Mouse (Mus musculus) liver, embryonic 13.5 days (tissue): ENCODE measurements around the gene Mboat2. TPM values are rescaled to one million over a fixed set of nuclear protein-coding genes. Genes with fewer than 3 reads are reported as not detected.

Experiments
- ATAC-seq: fragments of 200-750 bp; cut with Nextera tagmentation; 2 replicates; pipeline ENCODE4 v1.8.0; 2017; ENCODE audit warnings: low read depth, mild to moderate bottlenecking, moderate number of reproducible peaks, moderate library complexity
- DNase-seq: peaks from one replicate; pipeline ENCODE4 v3.0.0; 2022
- H3K27ac ChIP-seq: fragments of 300-500 bp; sonication (generic); 2 replicates; pipeline ENCODE4 v1.5.1; 2015; ENCODE audit warnings: moderate library complexity, mild to moderate bottlenecking, inconsistent platforms
- H3K27me3 ChIP-seq: fragments of 300-500 bp; sonication (generic); 2 replicates; pipeline ENCODE4 v1.6.1; 2015; ENCODE audit warnings: mild to moderate bottlenecking, inconsistent platforms
- H3K36me3 ChIP-seq: fragments of 300-500 bp; sonication (generic); 2 replicates; pipeline ENCODE4 v1.6.1; 2015; ENCODE audit warnings: mild to moderate bottlenecking, inconsistent platforms
- H3K4me1 ChIP-seq: fragments of 300-500 bp; sonication (generic); replicated peaks from 2 replicates; pipeline ENCODE4 v1.6.1; 2015; ENCODE audit warnings: inconsistent platforms
- H3K4me2 ChIP-seq: fragments of 300-500 bp; sonication (generic); 2 replicates; pipeline ENCODE4 v1.6.1; 2015; ENCODE audit warnings: inconsistent platforms, mild to moderate bottlenecking, moderate library complexity
- H3K4me3 ChIP-seq: fragments of 300-500 bp; sonication (generic); replicated peaks from 2 replicates; pipeline ENCODE4 v1.5.1; 2015; ENCODE audit warnings: mild to moderate bottlenecking, inconsistent platforms
- H3K9ac ChIP-seq: fragments of 300-500 bp; sonication (generic); 2 replicates; pipeline ENCODE4 v1.6.1; 2015; ENCODE audit warnings: mild to moderate bottlenecking, inconsistent platforms
- H3K9me3 ChIP-seq: fragments of 300-500 bp; sonication (generic); replicated peaks from 2 replicates; pipeline ENCODE4 v1.6.1; 2016; ENCODE audit warnings: inconsistent platforms
- WGBS: fragments of 180-500 bp; shearing (Covaris S2); methylation state at CpG from one replicate; pipeline ENCODE4 v1.1.7; 2015; ENCODE audit not compliant: insufficient replicate concordance; 5-methylcytosine and 5-hydroxymethylcytosine counted together
- polyA plus RNA-seq: library from polyadenylated mRNA; unstranded; fragments of >200 nt; fragmentation: Nextera tagmentation; extraction: Ambion mirVana; gene quantifications from 2 replicates; pipeline ENCODE4 v1.2.1, GENCODE M21; 2015

The Mboat2 gene
- polyA plus RNA-seq, 1 experiment from 2014 or later: 5.3 TPM

GRCm38 (mm10) chr12:24902736-24903135 lies 72.1 kb downstream of the Mboat2 start:
- H3K4me1 ChIP-seq: 0 out of 2 replicates have a peak, but pooled peaks cover 5% of the 10 kb centered on the region
- H3K27ac ChIP-seq: no peak overlapping the region
- H3K27me3 ChIP-seq: no peaks in the 10 kb centered on the region
- WGBS: 88% methylated on average over 5 of the region's 5 CpGs
- ATAC-seq: no peak
- no peaks in the 10 kb centered on the region for H3K36me3 ChIP-seq
- DNase-seq: no peak
- H3K4me2 ChIP-seq: no peak overlapping the region
- no peak overlapping the region for H3K9ac ChIP-seq
- no peak overlapping the region for H3K4me3 ChIP-seq
- no peaks in the 10 kb centered on the region for H3K9me3 ChIP-seq

GRCm38 (mm10) chr12:24907894-24908293 lies 77.2 kb downstream of the Mboat2 start:
- Histone ChIP-seq H3K4me2 (no peak overlapping the region), H3K9ac (no peak overlapping the region), H3K4me1 (no peaks in the 10 kb centered on the region), H3K9me3 (no peaks in the 10 kb centered on the region), H3K36me3 (no peaks in the 10 kb centered on the region), H3K4me3 (no peak overlapping the region), H3K27ac (no peak overlapping the region), H3K27me3 (no peaks in the 10 kb centered on the region)
- no peak for DNase-seq
- ATAC-seq: 0 out of 2 replicates have a peak, but pooled peaks have one; percentile 29
- WGBS: 64% methylated on average over 2 of the region's 2 CpGs

GRCm38 (mm10) chr12:24909679-24910078 lies 79.0 kb downstream of the Mboat2 start:
- H3K9ac ChIP-seq: no peak overlapping the region
- H3K4me1 ChIP-seq: no peaks in the 10 kb centered on the region
- no peak for ATAC-seq
- H3K36me3 ChIP-seq: no peaks in the 10 kb centered on the region
- H3K27ac ChIP-seq: no peak overlapping the region
- no peak overlapping the region for H3K4me3 ChIP-seq
- no peaks in the 10 kb centered on the region for H3K27me3 ChIP-seq
- 88% methylated on average over 7 of the region's 7 CpGs for WGBS
- no peak for DNase-seq
- H3K4me2 ChIP-seq: no peak overlapping the region
- H3K9me3 ChIP-seq: no peaks in the 10 kb centered on the region

- H3K27ac ChIP-seq: no peak overlapping the region
- H3K9ac ChIP-seq: no peak overlapping the region
- H3K9me3 ChIP-seq: no peaks in the 10 kb centered on the region
- no peaks in the 10 kb centered on the region for H3K27me3 ChIP-seq
- ATAC-seq (no peak), DNase-seq (no peak)
- 0 out of 2 replicates have a peak, but pooled peaks cover 4% of the 10 kb centered on the region for H3K4me1 ChIP-seq
- no peak overlapping the region for H3K4me3 ChIP-seq
- WGBS: 58% methylated on average over 6 of the region's 6 CpGs
- H3K4me2 ChIP-seq: no peak overlapping the region
- no peaks in the 10 kb centered on the region for H3K36me3 ChIP-seq
Measured at GRCm38 (mm10) chr12:24912174-24912573, 81.5 kb downstream of the Mboat2 start.

- Histone ChIP-seq H3K36me3 (no peaks in the 10 kb centered on the region), H3K4me3 (no peak overlapping the region), H3K4me1 (0 out of 2 replicates have a peak, but pooled peaks cover 4% of the 10 kb centered on the region), H3K27me3 (no peaks in the 10 kb centered on the region), H3K4me2 (no peak overlapping the region), H3K27ac (no peak overlapping the region), H3K9ac (no peak overlapping the region), H3K9me3 (no peaks in the 10 kb centered on the region)
- 50% methylated on average over 1 of the region's 1 CpGs for WGBS
- no peak for ATAC-seq
- no peak for DNase-seq
Measured at GRCm38 (mm10) chr12:24912876-24913275, 82.2 kb downstream of the Mboat2 start.

GRCm38 (mm10) chr12:24918575-24919262 lies 88.0 kb downstream of the Mboat2 start:
- ATAC-seq (no peak), DNase-seq (no peak)
- 79% methylated on average over 12 of the region's 12 CpGs for WGBS
- no peak overlapping the region for H3K9ac ChIP-seq
- H3K4me1 ChIP-seq: peaks cover 13% of the 10 kb centered on the region
- no peak overlapping the region for H3K27ac ChIP-seq
- H3K4me2 ChIP-seq: no peak overlapping the region
- H3K36me3 ChIP-seq: no peaks in the 10 kb centered on the region
- H3K27me3 ChIP-seq: no peaks in the 10 kb centered on the region
- no peaks in the 10 kb centered on the region for H3K9me3 ChIP-seq
- no peak overlapping the region for H3K4me3 ChIP-seq

GRCm38 (mm10) chr12:24920861-24921260 lies 90.2 kb downstream of the Mboat2 start:
- Histone ChIP-seq H3K9me3 (no peaks in the 10 kb centered on the region), H3K4me1 (peaks cover 21% of the 10 kb centered on the region), H3K4me2 (no peak overlapping the region), H3K27me3 (0 out of 2 replicates have a peak, but pooled peaks cover 5% of the 10 kb centered on the region), H3K4me3 (no peak overlapping the region), H3K27ac (no peak overlapping the region), H3K36me3 (no peaks in the 10 kb centered on the region), H3K9ac (no peak overlapping the region)
- no peak for DNase-seq
- WGBS: 28% methylated on average over 1 of the region's 1 CpGs
- 0 out of 2 replicates have a peak, but pooled peaks have one; percentile 41 for ATAC-seq

GRCm38 (mm10) chr12:24924003-24924402 lies 93.3 kb downstream of the Mboat2 start:
- 25% methylated on average over 4 of the region's 4 CpGs for WGBS

GRCm38 (mm10) chr12:24925276-24925675 lies 94.6 kb downstream of the Mboat2 start:
- Histone ChIP-seq H3K27me3 (0 out of 2 replicates have a peak, but pooled peaks cover 5% of the 10 kb centered on the region), H3K4me2 (no peak overlapping the region), H3K4me3 (no peak overlapping the region), H3K9ac (no peak overlapping the region), H3K9me3 (no peaks in the 10 kb centered on the region), H3K27ac (no peak overlapping the region), H3K36me3 (no peaks in the 10 kb centered on the region), H3K4me1 (peaks cover 34% of the 10 kb centered on the region)
- no peak for ATAC-seq
- WGBS: 74% methylated on average over 5 of the region's 5 CpGs
- DNase-seq: no peak

More at GRCm38 (mm10) chr12:24924003-24924402, 93.3 kb downstream of the Mboat2 start:
- Histone ChIP-seq H3K4me3 (no peak overlapping the region), H3K4me2 (no peak overlapping the region), H3K27ac (no peak overlapping the region), H3K27me3 (0 out of 2 replicates have a peak, but pooled peaks cover 5% of the 10 kb centered on the region), H3K9me3 (no peaks in the 10 kb centered on the region), H3K4me1 (peaks cover 29% of the 10 kb centered on the region), H3K36me3 (no peaks in the 10 kb centered on the region), H3K9ac (no peak overlapping the region)
- ATAC-seq (peak; percentile 73), DNase-seq (no peak)

GRCm38 (mm10) chr12:24925684-24926083 lies 95.0 kb downstream of the Mboat2 start:
- H3K4me3 ChIP-seq: no peak overlapping the region
- DNase-seq (no peak), ATAC-seq (no peak)
- no peaks in the 10 kb centered on the region for H3K9me3 ChIP-seq
- peaks cover 35% of the 10 kb centered on the region for H3K4me1 ChIP-seq
- no peak overlapping the region for H3K9ac ChIP-seq
- 59% methylated on average over 4 of the region's 4 CpGs for WGBS
- H3K4me2 ChIP-seq: no peak overlapping the region
- H3K27me3 ChIP-seq: 0 out of 2 replicates have a peak, but pooled peaks cover 5% of the 10 kb centered on the region
- no peaks in the 10 kb centered on the region for H3K36me3 ChIP-seq
- H3K27ac ChIP-seq: no peak overlapping the region

- Histone ChIP-seq H3K27ac (no peak overlapping the region), H3K27me3 (0 out of 2 replicates have a peak, but pooled peaks cover 5% of the 10 kb centered on the region), H3K4me1 (peaks cover 46% of the 10 kb centered on the region), H3K4me3 (no peak overlapping the region), H3K9me3 (no peaks in the 10 kb centered on the region), H3K9ac (no peak overlapping the region), H3K4me2 (no peak overlapping the region), H3K36me3 (no peaks in the 10 kb centered on the region)
- DNase-seq: no peak
- no peak for ATAC-seq
- WGBS: 71% methylated on average over 18 of the region's 18 CpGs
Measured at GRCm38 (mm10) chr12:24928051-24928748, 97.5 kb downstream of the Mboat2 start.
